Mouse (Mus musculus): ENCODE measurements around the gene Arl6. TPM values are rescaled to one million over a fixed set of nuclear protein-coding genes. Genes with fewer than 3 reads are reported as not detected.

Arl6 gene
- total RNA-seq (2012; rRNA removed): 9.1 and 13.6 TPM in 2 replicates

GRCm38 (mm10) chr16:59639102-59639691 is at the start of gene Arl6:
Gene Arl6, minus strand, starts transcription at chr16:59639391.
- H3K9ac ChIP-seq (ENCODE audit: insufficient read depth, low read depth, low read length, poor library complexity, severe bottlenecking): peak within 1 kb of the TSS; percentile 70
- TF ChIP-seq CHD2 (IDR thresholded peaks at IDR 0.05; ENCODE audit: low read depth, low read length) (no peak), ZNF384 (IDR thresholded peaks at IDR 0.05; ENCODE audit: low read depth, low read length) (no peak), MAFK (IDR thresholded peaks at IDR 0.05; ENCODE audit: insufficient read depth, low read depth, low read length) (no peak), ZC3H11A (IDR thresholded peaks at IDR 0.05; ENCODE audit: borderline replicate concordance, low read depth, low read length) (no peak), HCFC1 (IDR thresholded peaks at IDR 0.05; ENCODE audit: borderline replicate concordance, insufficient read depth, low read length) (no peak)
- DNase-seq (ENCODE audit: low read depth, low spot score): peak; percentile 88
- no peaks in the 10 kb centered on the region for H3K36me3 ChIP-seq (ENCODE audit: control insufficient read depth, insufficient read depth, low read length, poor library complexity, severe bottlenecking)
- in situ Hi-C loops (cut with MboI; ENCODE audit: low sequenced_read_pairs in 2 of 2, unreplicated experiment in 2 of 2): no loop called here
- no peaks in the 10 kb centered on the region for H3K9me3 ChIP-seq (ENCODE audit: control insufficient read depth, insufficient read depth, low read depth, low read length)
- H3K4me1 ChIP-seq (ENCODE audit: control insufficient read depth in 2 of 2, insufficient read depth in 2 of 2, low read length in 2 of 2, poor library complexity in 1 of 2): no peaks in the 10 kb centered on the region; a peak in 1 of 4 replicates
- H3K27ac ChIP-seq (ENCODE audit: insufficient read depth, low read depth, low read length, poor library complexity, severe bottlenecking): peak within 1 kb of the TSS; percentile 64
- H3K4me3 ChIP-seq (ENCODE audit: insufficient read depth in 1 of 2, low read depth in 1 of 2, low read length in 2 of 2, poor library complexity in 1 of 2, severe bottlenecking in 1 of 2): peak within 1 kb of the TSS; percentile 69 to 73

GRCm38 (mm10) chr16:59685135-59685534 is 45.9 kb upstream of the Arl6 start:
- Histone ChIP-seq H3K9ac (ENCODE audit: insufficient read depth, low read depth, low read length, poor library complexity, severe bottlenecking) (no peak overlapping the region), H3K36me3 (ENCODE audit: control insufficient read depth, insufficient read depth, low read length, poor library complexity, severe bottlenecking) (no peaks in the 10 kb centered on the region), H3K9me3 (ENCODE audit: control insufficient read depth, insufficient read depth, low read depth, low read length) (no peaks in the 10 kb centered on the region)

GRCm38 (mm10) chr16:59683434-59683833 is 44.2 kb upstream of the Arl6 start:
- Histone ChIP-seq H3K27ac (ENCODE audit: insufficient read depth, low read depth, low read length, poor library complexity, severe bottlenecking) (no peak overlapping the region), H3K9ac (ENCODE audit: insufficient read depth, low read depth, low read length, poor library complexity, severe bottlenecking) (no peak overlapping the region), H3K36me3 (ENCODE audit: control insufficient read depth, insufficient read depth, low read length, poor library complexity, severe bottlenecking) (no peaks in the 10 kb centered on the region), H3K4me3 (ENCODE audit: insufficient read depth in 1 of 2, low read depth in 1 of 2, low read length in 2 of 2, poor library complexity in 1 of 2, severe bottlenecking in 1 of 2) (no peak overlapping the region), H3K9me3 (ENCODE audit: control insufficient read depth, insufficient read depth, low read depth, low read length) (no peaks in the 10 kb centered on the region), H3K4me1 (ENCODE audit: control insufficient read depth in 2 of 2, insufficient read depth in 2 of 2, low read length in 2 of 2, poor library complexity in 1 of 2) (no peaks in the 10 kb centered on the region)
- in situ Hi-C loops (cut with MboI; ENCODE audit: low sequenced_read_pairs in 2 of 2, unreplicated experiment in 2 of 2): no loop called here
- peak; percentile 56 for DNase-seq (ENCODE audit: low read depth, low spot score)
- TF ChIP-seq ZNF384 (IDR thresholded peaks at IDR 0.05; ENCODE audit: low read depth, low read length) (no peak), ZC3H11A (IDR thresholded peaks at IDR 0.05; ENCODE audit: borderline replicate concordance, low read depth, low read length) (no peak), CHD2 (IDR thresholded peaks at IDR 0.05; ENCODE audit: low read depth, low read length) (no peak), HCFC1 (IDR thresholded peaks at IDR 0.05; ENCODE audit: borderline replicate concordance, insufficient read depth, low read length) (no peak), MAFK (IDR thresholded peaks at IDR 0.05; ENCODE audit: insufficient read depth, low read depth, low read length) (no peak)

More at GRCm38 (mm10) chr16:59685135-59685534, 45.9 kb upstream of the Arl6 start:
- DNase-seq (ENCODE audit: low read depth, low spot score): no peak
- TF ChIP-seq ZNF384 (IDR thresholded peaks at IDR 0.05; ENCODE audit: low read depth, low read length): no peak
- TF ChIP-seq HCFC1 (IDR thresholded peaks at IDR 0.05; ENCODE audit: borderline replicate concordance, insufficient read depth, low read length): no peak
- TF ChIP-seq MAFK (IDR thresholded peaks at IDR 0.05; ENCODE audit: insufficient read depth, low read depth, low read length): no peak
- no peak for TF ChIP-seq ZC3H11A (IDR thresholded peaks at IDR 0.05; ENCODE audit: borderline replicate concordance, low read depth, low read length)
- no peak for TF ChIP-seq CHD2 (IDR thresholded peaks at IDR 0.05; ENCODE audit: low read depth, low read length)
- Histone ChIP-seq H3K4me1 (ENCODE audit: control insufficient read depth in 2 of 2, insufficient read depth in 2 of 2, low read length in 2 of 2, poor library complexity in 1 of 2) (no peaks in the 10 kb centered on the region), H3K27ac (ENCODE audit: insufficient read depth, low read depth, low read length, poor library complexity, severe bottlenecking) (no peak overlapping the region), H3K4me3 (ENCODE audit: insufficient read depth in 1 of 2, low read depth in 1 of 2, low read length in 2 of 2, poor library complexity in 1 of 2, severe bottlenecking in 1 of 2) (no peak overlapping the region)
- in situ Hi-C loops (cut with MboI; ENCODE audit: low sequenced_read_pairs in 2 of 2, unreplicated experiment in 2 of 2): no loop called here

- no peak for TF ChIP-seq CHD2 (IDR thresholded peaks at IDR 0.05; ENCODE audit: low read depth, low read length)
- Histone ChIP-seq H3K9me3 (ENCODE audit: control insufficient read depth, insufficient read depth, low read depth, low read length) (no peaks in the 10 kb centered on the region), H3K27ac (ENCODE audit: insufficient read depth, low read depth, low read length, poor library complexity, severe bottlenecking) (no peak overlapping the region), H3K9ac (ENCODE audit: insufficient read depth, low read depth, low read length, poor library complexity, severe bottlenecking) (no peak overlapping the region), H3K36me3 (ENCODE audit: control insufficient read depth, insufficient read depth, low read length, poor library complexity, severe bottlenecking) (no peaks in the 10 kb centered on the region), H3K4me1 (ENCODE audit: control insufficient read depth in 2 of 2, insufficient read depth in 2 of 2, low read length in 2 of 2, poor library complexity in 1 of 2) (no peaks in the 10 kb centered on the region), H3K4me3 (ENCODE audit: insufficient read depth in 1 of 2, low read depth in 1 of 2, low read length in 2 of 2, poor library complexity in 1 of 2, severe bottlenecking in 1 of 2) (no peak overlapping the region)
- in situ Hi-C loops (cut with MboI; ENCODE audit: low sequenced_read_pairs in 2 of 2, unreplicated experiment in 2 of 2): no loop called here
- no peak for DNase-seq (ENCODE audit: low read depth, low spot score)
Measured at GRCm38 (mm10) chr16:59682216-59682891, 43.2 kb upstream of the Arl6 start.

Data from ES-E14 (cell line).